Mouse (Mus musculus) heart, embryonic 12.5 days (tissue): ENCODE measurements at regions not wholly inside any gene's neighbourhood (a gene's known extent, or its start where the extent isn't known, plus 50 kb on each side); places are given as distances from the start of the nearest gene placed in this dataset.

Experiments used
- ATAC-seq: fragments of 200-750 bp; cut with Nextera tagmentation; 2 replicates; pipeline ENCODE4 v1.8.0; 2017; ENCODE audit warnings: moderate TSS enrichment, moderate library complexity; ENCODE audit not compliant: insufficient number of reproducible peaks, low FRiP score
- H3K27ac ChIP-seq: fragments of 300-500 bp; sonication (generic); 2 replicates; pipeline ENCODE4 v1.5.1; 2016; ENCODE audit warnings: mild to moderate bottlenecking, moderate library complexity; ENCODE audit not compliant: poor library complexity, severe bottlenecking
- H3K27me3 ChIP-seq: fragments of 300-500 bp; sonication (generic); replicated peaks from 2 replicates; pipeline ENCODE4 v1.6.1; 2016; ENCODE audit warnings: mild to moderate bottlenecking, moderate library complexity
- H3K36me3 ChIP-seq: fragments of 300-500 bp; sonication (generic); 2 replicates; pipeline ENCODE4 v1.6.1; 2016; ENCODE audit warnings: mild to moderate bottlenecking, moderate library complexity
- H3K4me1 ChIP-seq: fragments of 300-500 bp; sonication (generic); replicated peaks from 2 replicates; pipeline ENCODE4 v1.6.1; 2016; ENCODE audit warnings: mild to moderate bottlenecking
- H3K4me2 ChIP-seq: fragments of 300-500 bp; sonication (generic); 2 replicates; pipeline ENCODE4 v1.6.1; 2016; ENCODE audit warnings: mild to moderate bottlenecking, moderate library complexity
- H3K4me3 ChIP-seq: fragments of 300-500 bp; sonication (generic); 2 replicates; pipeline ENCODE4 v1.5.1; 2016; ENCODE audit warnings: mild to moderate bottlenecking
- H3K9ac ChIP-seq: fragments of 300-500 bp; sonication (generic); 2 replicates; pipeline ENCODE4 v1.6.1; 2016; ENCODE audit warnings: mild to moderate bottlenecking, moderate library complexity
- H3K9me3 ChIP-seq: fragments of 300-500 bp; sonication (generic); replicated peaks from 2 replicates; pipeline ENCODE4 v1.6.1; 2016; ENCODE audit warnings: mild to moderate bottlenecking, moderate library complexity
- WGBS: fragments of 180-500 bp; shearing (Covaris S2); methylation state at CpG from one replicate; pipeline ENCODE4 v1.1.7; 2016; 5-methylcytosine and 5-hydroxymethylcytosine counted together

DNA sequence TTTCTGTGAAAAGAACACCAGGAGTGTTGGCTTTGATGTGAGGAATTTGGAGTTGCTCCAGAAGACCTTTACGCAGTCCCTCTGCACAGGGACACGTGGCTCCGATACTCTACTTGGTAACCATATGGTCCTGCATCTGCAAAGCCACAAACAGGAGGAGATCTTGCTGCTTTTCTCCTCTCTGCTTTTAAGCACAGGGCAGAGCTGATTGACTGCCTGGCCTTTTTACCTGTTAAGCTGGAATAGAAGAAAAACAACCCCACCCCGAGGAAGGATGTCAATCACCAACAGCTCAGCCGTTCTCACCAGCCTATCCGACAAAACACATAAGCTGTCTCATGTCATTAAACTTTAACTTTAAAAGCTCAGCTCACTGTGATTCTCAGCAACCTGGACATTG is 106.8 kb upstream of the Kit start:
- Histone ChIP-seq H3K36me3 (no peaks in the 10 kb centered on the region), H3K4me2 (no peak overlapping the region), H3K4me3 (no peak overlapping the region), H3K9ac (no peak overlapping the region), H3K4me1 (no peaks in the 10 kb centered on the region), H3K27ac (no peak overlapping the region), H3K27me3 (0 out of 2 replicates have a peak, but pooled peaks cover 3% of the 10 kb centered on the region), H3K9me3 (no peaks in the 10 kb centered on the region)
- WGBS: 40% methylated on average over 6 of the region's 6 CpGs
- ATAC-seq: no peak

DNA sequence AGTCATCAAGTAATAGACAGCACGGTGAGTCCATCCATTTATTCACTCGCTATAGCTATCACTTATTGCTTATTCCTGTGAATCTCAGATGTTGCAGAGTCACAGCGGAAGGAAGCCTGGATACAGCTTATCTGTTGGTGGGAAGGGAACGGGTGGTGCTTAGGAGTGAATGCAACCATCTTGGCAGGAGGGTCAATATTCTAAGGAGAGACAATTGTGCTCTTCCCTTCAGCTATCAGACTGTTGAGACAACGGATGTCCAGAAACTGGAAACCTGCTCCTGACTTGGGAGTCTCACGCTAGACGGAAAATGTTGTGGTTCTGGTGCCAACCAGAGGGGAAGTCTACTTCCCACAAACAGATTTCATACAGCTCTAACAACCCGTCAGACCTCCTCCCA is 103.7 kb upstream of the Kit start:
- Histone ChIP-seq H3K4me1 (no peaks in the 10 kb centered on the region), H3K9ac (no peak overlapping the region), H3K4me2 (no peak overlapping the region), H3K4me3 (no peak overlapping the region), H3K9me3 (no peaks in the 10 kb centered on the region), H3K36me3 (no peaks in the 10 kb centered on the region), H3K27me3 (0 out of 2 replicates have a peak, but pooled peaks cover 3% of the 10 kb centered on the region), H3K27ac (no peak overlapping the region)
- ATAC-seq: no peak
- WGBS: 74% methylated on average over 8 of the region's 8 CpGs

GRCm38 (mm10) chr5:75472484-75472883 is 102.2 kb upstream of the Kit start:
- no peaks in the 10 kb centered on the region for H3K4me1 ChIP-seq
- no peak overlapping the region for H3K4me2 ChIP-seq
- 39% methylated on average over 3 of the region's 3 CpGs for WGBS
- no peak overlapping the region for H3K4me3 ChIP-seq
- no peak overlapping the region for H3K9ac ChIP-seq
- no peak overlapping the region for H3K27ac ChIP-seq
- no peaks in the 10 kb centered on the region for H3K9me3 ChIP-seq
- no peak for ATAC-seq
- H3K27me3 ChIP-seq: 0 out of 2 replicates have a peak, but pooled peaks cover 3% of the 10 kb centered on the region
- no peaks in the 10 kb centered on the region for H3K36me3 ChIP-seq

DNA sequence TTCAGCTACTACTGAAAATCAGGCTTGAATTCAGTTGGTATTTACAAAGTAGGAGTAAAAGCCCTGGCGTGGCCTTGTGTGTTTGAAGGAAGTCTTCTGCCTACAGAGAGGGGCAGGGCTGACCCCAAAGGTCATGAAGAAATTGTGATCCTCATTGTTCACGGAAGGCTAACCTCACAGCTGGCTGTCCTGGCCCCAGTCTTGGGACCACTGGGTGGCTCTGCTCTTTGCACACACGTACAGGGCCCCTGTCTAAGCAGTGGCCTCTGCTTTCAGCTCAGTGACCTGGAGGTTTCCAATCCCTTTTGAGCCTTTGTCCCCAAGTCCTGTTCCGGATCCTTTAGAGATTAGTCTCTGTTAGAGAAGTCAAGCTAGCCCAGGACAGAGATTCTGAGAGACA is 99.3 kb upstream of the Kit start:
- Histone ChIP-seq H3K9ac (no peak overlapping the region), H3K36me3 (no peaks in the 10 kb centered on the region), H3K4me2 (no peak overlapping the region), H3K9me3 (no peaks in the 10 kb centered on the region), H3K27me3 (no peaks in the 10 kb centered on the region), H3K4me1 (no peaks in the 10 kb centered on the region), H3K4me3 (no peak overlapping the region), H3K27ac (no peak overlapping the region)
- no peak for ATAC-seq
- 62% methylated on average over 4 of the region's 4 CpGs for WGBS

- Histone ChIP-seq H3K4me1 (no peaks in the 10 kb centered on the region; the same call in 1 of the 2 replicates), H3K27me3 (no peaks in the 10 kb centered on the region), H3K36me3 (no peaks in the 10 kb centered on the region), H3K27ac (no peak overlapping the region), H3K4me3 (no peak overlapping the region), H3K4me2 (no peak overlapping the region), H3K9me3 (no peaks in the 10 kb centered on the region), H3K9ac (no peak overlapping the region)
- no peak for ATAC-seq
- WGBS: 7% methylated on average over 1 of the region's 1 CpGs
These were observed 96.2 kb upstream of the Kit start for GRCm38 (mm10) chr5:75478499-75478898.

- 85% methylated on average over 11 of the region's 11 CpGs for WGBS
- no peak for ATAC-seq
- Histone ChIP-seq H3K4me1 (no peaks in the 10 kb centered on the region; the same call in 1 of the 2 replicates), H3K27ac (no peak overlapping the region), H3K9me3 (no peaks in the 10 kb centered on the region), H3K4me2 (no peak overlapping the region), H3K27me3 (no peaks in the 10 kb centered on the region), H3K4me3 (no peak overlapping the region), H3K9ac (no peak overlapping the region), H3K36me3 (no peaks in the 10 kb centered on the region)
These were observed 95.6 kb upstream of the Kit start for GRCm38 (mm10) chr5:75479149-75479548.

DNA sequence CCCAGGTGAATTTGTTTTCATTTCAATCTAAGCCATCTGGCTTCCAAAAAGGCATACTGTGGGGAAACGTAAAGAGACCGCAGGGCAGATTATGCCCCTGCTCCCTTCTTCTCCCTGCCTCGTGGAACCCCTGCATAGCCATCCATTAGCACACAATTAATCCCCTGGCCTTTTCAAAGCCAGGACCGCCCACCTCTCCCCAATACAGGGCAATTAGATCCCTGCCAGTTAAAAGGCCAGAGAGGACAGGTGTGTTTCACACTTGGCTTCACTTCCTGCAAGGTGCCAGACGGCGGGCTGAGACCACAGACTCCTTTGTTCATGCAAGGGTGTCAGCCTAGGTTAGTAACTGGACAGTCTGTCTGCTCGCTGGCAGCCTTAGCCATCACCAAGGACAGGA is 93.1 kb upstream of the Kit start:
- Histone ChIP-seq H3K27me3 (no peaks in the 10 kb centered on the region), H3K9ac (no peak overlapping the region), H3K36me3 (no peaks in the 10 kb centered on the region), H3K4me1 (no peaks in the 10 kb centered on the region; the same call in 1 of the 2 replicates), H3K27ac (no peak overlapping the region), H3K4me2 (no peak overlapping the region), H3K9me3 (no peaks in the 10 kb centered on the region), H3K4me3 (no peak overlapping the region)
- WGBS: 34% methylated on average over 7 of the region's 7 CpGs
- no peak for ATAC-seq

DNA sequence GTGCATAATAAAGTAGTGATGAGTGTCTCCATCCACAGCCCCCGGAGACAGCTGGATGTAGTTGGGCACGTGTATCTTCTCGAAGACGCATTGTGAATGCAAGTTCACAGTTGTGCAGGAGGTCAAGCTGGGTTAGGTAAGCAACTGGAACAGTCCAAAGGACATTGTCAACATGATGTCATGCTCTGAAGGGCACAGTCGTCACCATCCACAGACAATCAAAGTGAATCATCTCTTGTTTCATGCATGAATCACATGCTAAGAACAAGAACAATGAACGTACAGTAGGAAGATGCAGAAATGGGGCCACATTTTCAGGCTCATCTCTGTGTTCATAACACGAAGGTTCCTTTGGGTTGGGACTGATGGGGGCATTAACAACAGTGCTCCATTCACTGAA is 90.4 kb upstream of the Kit start:
- Histone ChIP-seq H3K36me3 (no peaks in the 10 kb centered on the region), H3K4me3 (no peak overlapping the region), H3K27ac (no peak overlapping the region), H3K9me3 (no peaks in the 10 kb centered on the region), H3K9ac (no peak overlapping the region), H3K4me1 (no peaks in the 10 kb centered on the region; the same call in 1 of the 2 replicates), H3K4me2 (no peak overlapping the region), H3K27me3 (no peaks in the 10 kb centered on the region)
- no peak for ATAC-seq
- WGBS: 75% methylated on average over 7 of the region's 7 CpGs

- Histone ChIP-seq H3K4me3 (no peak overlapping the region), H3K4me1 (peaks cover 6% of the 10 kb centered on the region; the same call in 1 of the 2 replicates)
- 41% methylated on average over 9 of the region's 9 CpGs for WGBS
These were observed 83.9 kb upstream of the Kit start for GRCm38 (mm10) chr5:75490806-75491205.

DNA sequence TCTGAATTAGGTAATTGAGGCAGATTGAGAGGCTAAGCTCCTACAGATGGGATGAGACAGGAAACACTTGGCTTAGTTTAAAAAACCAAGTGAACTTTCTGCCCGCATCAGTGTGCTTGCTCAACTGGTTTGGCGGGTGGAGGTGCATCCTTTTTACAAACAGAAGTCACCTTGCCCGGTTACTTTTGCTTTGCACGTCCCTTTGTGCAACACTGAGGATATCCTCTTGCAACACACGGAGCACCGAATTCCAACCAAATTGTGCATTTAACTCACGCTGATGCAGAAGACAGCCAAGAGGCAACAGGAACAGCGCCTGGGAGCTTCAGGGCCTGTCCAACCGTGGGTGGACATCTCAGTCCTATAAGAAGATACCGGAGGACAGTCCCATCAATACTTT is 80.6 kb upstream of the Kit start:
- H3K36me3 ChIP-seq: no peaks in the 10 kb centered on the region
- H3K4me1 ChIP-seq: peaks cover 6% of the 10 kb centered on the region; the same call in 1 of the 2 replicates
- no peak overlapping the region for H3K9ac ChIP-seq
- H3K4me3 ChIP-seq: no peak overlapping the region
- WGBS: 89% methylated on average over 10 of the region's 10 CpGs
- no peak for ATAC-seq
- no peaks in the 10 kb centered on the region for H3K27me3 ChIP-seq
- H3K9me3 ChIP-seq: no peaks in the 10 kb centered on the region
- H3K4me2 ChIP-seq: no peak overlapping the region
- no peak overlapping the region for H3K27ac ChIP-seq

More at GRCm38 (mm10) chr5:75490806-75491205, 83.9 kb upstream of the Kit start:
- H3K9me3 ChIP-seq: no peaks in the 10 kb centered on the region
- H3K4me2 ChIP-seq: no peak overlapping the region
- no peaks in the 10 kb centered on the region for H3K27me3 ChIP-seq
- no peaks in the 10 kb centered on the region for H3K36me3 ChIP-seq
- ATAC-seq: no peak
- no peak overlapping the region for H3K9ac ChIP-seq
- H3K27ac ChIP-seq: no peak overlapping the region

- Histone ChIP-seq H3K27ac (no peak overlapping the region), H3K4me3 (no peak overlapping the region), H3K27me3 (no peaks in the 10 kb centered on the region), H3K4me1 (no peaks in the 10 kb centered on the region), H3K9ac (no peak overlapping the region), H3K9me3 (no peaks in the 10 kb centered on the region), H3K4me2 (no peak overlapping the region), H3K36me3 (no peaks in the 10 kb centered on the region)
- 64% methylated on average over 3 of the region's 3 CpGs for WGBS
- no peak for ATAC-seq
These were observed 75.7 kb upstream of the Kit start for GRCm38 (mm10) chr5:75499053-75499452.

DNA sequence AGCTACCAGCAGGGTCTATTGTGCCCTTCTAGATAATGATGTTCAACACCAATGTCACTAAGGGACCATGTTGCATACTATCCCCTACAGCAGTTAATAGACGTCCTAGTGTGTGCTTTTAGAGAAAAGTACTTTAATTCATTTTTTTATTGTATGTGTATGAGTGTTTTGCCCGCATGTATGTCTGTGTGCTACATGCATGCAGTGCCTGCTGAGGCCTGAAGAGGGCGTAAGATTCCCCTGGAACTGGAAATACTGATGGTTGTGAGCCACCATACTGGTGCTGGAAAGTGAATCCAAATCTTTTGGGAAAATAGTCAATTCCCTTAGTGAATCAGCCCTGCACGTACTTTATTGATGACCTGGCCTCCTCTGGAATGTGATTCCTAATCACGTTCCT is 75.0 kb upstream of the Kit start:
- no peak overlapping the region for H3K27ac ChIP-seq
- H3K36me3 ChIP-seq: no peaks in the 10 kb centered on the region
- no peak for ATAC-seq
- no peak overlapping the region for H3K9ac ChIP-seq
- H3K27me3 ChIP-seq: no peaks in the 10 kb centered on the region
- no peaks in the 10 kb centered on the region for H3K9me3 ChIP-seq
- 80% methylated on average over 5 of the region's 5 CpGs for WGBS
- H3K4me3 ChIP-seq: no peak overlapping the region
- H3K4me1 ChIP-seq: no peaks in the 10 kb centered on the region
- no peak overlapping the region for H3K4me2 ChIP-seq
